Mouse (Mus musculus) small intestine, adult 2 months (tissue): ENCODE measurements around the gene Kif19a. TPM values are rescaled to one million over a fixed set of nuclear protein-coding genes. Genes with fewer than 3 reads are reported as not detected.

Source experiments
- H3K27ac ChIP-seq: fragments of 200-500 bp; 2 replicates; pipeline ENCODE4 v1.5.1; 2012; ENCODE audit warnings: low read depth, low read length, control low read depth, inconsistent platforms; ENCODE audit not compliant: insufficient read depth
- H3K27me3 ChIP-seq: fragments of 200-500 bp; 2 replicates; pipeline ENCODE4 v1.6.1; 2012; ENCODE audit warnings: mild to moderate bottlenecking, moderate library complexity, low read length, inconsistent platforms; ENCODE audit not compliant: control insufficient read depth, insufficient read depth
- H3K36me3 ChIP-seq: fragments of 200-500 bp; 2 replicates; pipeline ENCODE4 v1.6.1; 2012; ENCODE audit warnings: mild to moderate bottlenecking, low read length, control low read depth, inconsistent platforms; ENCODE audit not compliant: control insufficient read depth, insufficient read depth
- H3K4me1 ChIP-seq: fragments of 200-500 bp; 2 replicates; pipeline ENCODE4 v1.6.1; 2012; ENCODE audit warnings: low read length, inconsistent platforms, mixed read lengths; ENCODE audit not compliant: control insufficient read depth, insufficient read depth, insufficient read length
- H3K4me3 ChIP-seq: fragments of 200-500 bp; 2 replicates; pipeline ENCODE4 v1.5.1; 2012; ENCODE audit warnings: low read depth, mild to moderate bottlenecking, control low read depth, inconsistent platforms, low read length, moderate library complexity
- CTCF ChIP-seq: fragments of 200-500 bp; IDR thresholded peaks from 2 replicates; pipeline ENCODE4 v1.5.1; 2012; ENCODE audit warnings: low read depth, mild to moderate bottlenecking, control low read depth, inconsistent platforms, low read length, moderate library complexity, mixed read lengths; ENCODE audit not compliant: insufficient replicate concordance, insufficient read length; ENCODE audit errors: extremely low read depth
- POLR2A ChIP-seq: fragments of 200-500 bp; IDR thresholded peaks from 2 replicates; pipeline ENCODE4 v1.6.1; 2012; ENCODE audit warnings: low read depth, mild to moderate bottlenecking, control low read depth, inconsistent platforms, low read length, moderate library complexity
- WGBS: fragments of 180-500 bp; shearing (Covaris S2); methylation state at CpG from one replicate; pipeline ENCODE4 v1.1.7; 2018; 5-methylcytosine and 5-hydroxymethylcytosine counted together
- polyA plus RNA-seq: library from polyadenylated mRNA; depleted of rRNA; stranded (reverse); fragments of >200 nt; gene quantifications from 2 replicates; pipeline ENCODE4 v1.2.3, GENCODE M21; 2012

Gene Kif19a
- polyA plus RNA-seq, 1 experiment = 1.7 TPM

DNA sequence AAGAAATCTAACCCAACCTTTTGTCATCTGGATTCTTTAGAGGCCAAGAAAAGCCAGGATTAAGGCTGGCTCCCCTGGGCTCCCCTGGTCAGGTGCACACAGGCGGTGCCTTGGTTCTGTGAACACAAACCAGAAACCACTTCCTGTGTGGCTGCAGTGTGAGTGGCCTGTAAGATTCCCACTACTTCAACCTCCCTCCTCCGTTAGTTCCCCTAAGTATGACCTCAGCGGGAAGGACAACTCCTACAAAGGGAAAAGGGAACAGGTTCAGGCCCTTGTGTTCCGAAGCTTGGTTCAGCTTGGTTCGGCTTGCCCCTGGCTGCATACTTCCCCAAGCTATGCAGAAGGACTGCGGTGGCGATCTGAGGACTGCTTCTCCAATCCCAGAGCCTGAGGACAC is 53.0 kb downstream of the Kif19a start:
- H3K27ac ChIP-seq = no peak overlapping the region
- no peak for TF ChIP-seq POLR2A
- TF ChIP-seq CTCF = no peak
- H3K4me1 ChIP-seq = peaks cover 4% of the 10 kb centered on the region
- no peaks in the 10 kb centered on the region for H3K36me3 ChIP-seq
- H3K4me3 ChIP-seq = no peak overlapping the region
- H3K27me3 ChIP-seq = peaks cover under 1% of the 10 kb centered on the region; the same call in 1 of the 2 replicates
- WGBS = 87% methylated on average over 7 of the region's 7 CpGs

DNA sequence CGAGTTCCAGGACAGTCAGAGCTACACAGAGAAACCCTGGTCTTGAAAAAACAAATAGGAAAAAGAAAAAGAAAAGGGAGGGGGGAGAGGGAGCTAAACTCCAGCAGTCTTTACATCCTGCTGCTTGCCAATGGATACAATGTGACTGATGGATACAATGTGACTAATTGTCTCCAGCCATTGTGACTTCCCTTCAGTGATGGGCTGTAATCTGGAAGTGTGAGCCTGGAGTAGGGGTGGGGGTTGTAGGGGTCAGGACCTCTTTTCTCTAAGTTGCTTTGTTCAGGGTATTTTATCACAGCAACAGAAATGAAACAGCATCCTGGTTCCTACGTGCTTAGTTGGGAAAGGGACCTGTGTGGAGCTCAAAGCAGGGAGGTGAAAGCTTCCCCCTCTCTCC is 53.9 kb downstream of the Kif19a start:
- no peak overlapping the region for H3K4me3 ChIP-seq
- H3K4me1 ChIP-seq = peaks cover 4% of the 10 kb centered on the region
- 60% methylated on average over 2 of the region's 2 CpGs for WGBS
- peaks cover 3% of the 10 kb centered on the region; the same call in 1 of the 2 replicates for H3K27me3 ChIP-seq
- no peaks in the 10 kb centered on the region for H3K36me3 ChIP-seq
- TF ChIP-seq CTCF (no peak), POLR2A (no peak)
- no peak overlapping the region for H3K27ac ChIP-seq

DNA sequence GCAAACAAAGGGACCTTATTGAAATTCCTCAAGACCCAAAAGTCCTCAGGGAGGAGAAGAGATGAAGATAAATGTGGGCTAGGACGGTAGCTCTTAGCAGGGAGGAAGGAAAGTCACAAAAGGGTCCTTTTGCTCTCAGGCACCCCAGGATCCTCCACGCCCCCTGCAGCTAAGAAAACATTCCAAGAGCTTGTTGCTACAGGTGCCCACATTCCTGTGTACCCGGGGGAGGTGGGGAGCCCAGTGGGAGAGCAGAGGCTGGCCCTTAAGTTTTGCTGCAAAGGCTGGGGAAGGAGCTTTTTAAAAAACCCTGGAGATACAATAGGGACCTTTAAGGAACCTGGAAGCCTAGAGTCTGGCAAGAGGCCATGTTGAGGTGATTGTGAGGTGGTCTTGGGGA is 55.3 kb downstream of the Kif19a start:
- peaks cover 3% of the 10 kb centered on the region; the same call in 1 of the 2 replicates for H3K27me3 ChIP-seq

DNA sequence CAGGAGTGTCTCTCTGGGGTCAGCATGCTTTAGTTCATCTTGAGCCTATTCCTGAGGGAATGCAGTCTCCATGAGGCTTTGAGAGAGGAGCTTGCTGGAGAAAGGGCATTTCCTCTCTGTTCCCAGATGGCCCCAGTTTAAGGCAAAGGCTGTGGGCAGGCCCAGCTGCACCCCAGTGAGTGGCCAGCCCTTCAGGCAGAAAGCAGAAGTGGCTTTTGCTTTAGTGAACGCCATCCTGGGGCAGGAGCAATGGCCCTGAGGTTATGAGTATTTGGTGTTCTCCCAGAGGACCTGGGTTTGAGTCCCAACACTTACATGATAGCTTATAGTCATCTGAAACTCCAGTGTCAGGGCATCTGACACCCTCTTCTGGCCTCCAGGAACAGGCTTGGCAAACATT is 56.1 kb downstream of the Kif19a start:
- Histone ChIP-seq H3K27ac (no peak overlapping the region), H3K4me1 (no peaks in the 10 kb centered on the region), H3K27me3 (peaks cover 3% of the 10 kb centered on the region; the same call in 1 of the 2 replicates), H3K4me3 (no peak overlapping the region), H3K36me3 (no peaks in the 10 kb centered on the region)
- WGBS = 66% methylated on average over 1 of the region's 1 CpGs
- TF ChIP-seq POLR2A (no peak), CTCF (no peak)

More for the DNA sequence above, 55.3 kb downstream of the Kif19a start:
- Histone ChIP-seq H3K4me1 (no peaks in the 10 kb centered on the region), H3K4me3 (no peak overlapping the region), H3K27ac (no peak overlapping the region), H3K36me3 (no peaks in the 10 kb centered on the region)
- TF ChIP-seq POLR2A = no peak
- TF ChIP-seq CTCF = no peak
- 52% methylated on average over 3 of the region's 3 CpGs for WGBS

DNA sequence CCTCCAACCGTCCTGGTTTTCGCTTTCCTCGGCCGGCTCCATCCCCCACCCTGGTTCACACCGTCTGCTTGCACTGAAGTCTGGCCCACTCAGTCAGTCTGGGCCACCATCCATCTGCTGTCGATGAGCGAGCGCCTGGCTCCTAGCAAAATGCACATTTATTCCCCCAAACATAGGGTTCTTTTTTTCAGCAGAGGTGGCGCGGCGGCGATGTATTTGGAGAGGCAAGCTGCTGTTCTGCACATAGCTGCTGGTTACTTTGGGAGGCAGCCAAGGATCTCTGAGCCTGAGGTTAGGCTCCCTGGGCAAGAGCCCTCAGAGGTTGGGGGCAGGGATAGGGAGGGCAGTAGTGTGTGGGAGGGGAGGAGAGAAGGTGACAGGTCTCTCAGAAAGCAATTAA is 57.5 kb downstream of the Kif19a start:
- 77% methylated on average over 12 of the region's 12 CpGs for WGBS
- Histone ChIP-seq H3K4me1 (no peaks in the 10 kb centered on the region), H3K36me3 (no peaks in the 10 kb centered on the region)

DNA sequence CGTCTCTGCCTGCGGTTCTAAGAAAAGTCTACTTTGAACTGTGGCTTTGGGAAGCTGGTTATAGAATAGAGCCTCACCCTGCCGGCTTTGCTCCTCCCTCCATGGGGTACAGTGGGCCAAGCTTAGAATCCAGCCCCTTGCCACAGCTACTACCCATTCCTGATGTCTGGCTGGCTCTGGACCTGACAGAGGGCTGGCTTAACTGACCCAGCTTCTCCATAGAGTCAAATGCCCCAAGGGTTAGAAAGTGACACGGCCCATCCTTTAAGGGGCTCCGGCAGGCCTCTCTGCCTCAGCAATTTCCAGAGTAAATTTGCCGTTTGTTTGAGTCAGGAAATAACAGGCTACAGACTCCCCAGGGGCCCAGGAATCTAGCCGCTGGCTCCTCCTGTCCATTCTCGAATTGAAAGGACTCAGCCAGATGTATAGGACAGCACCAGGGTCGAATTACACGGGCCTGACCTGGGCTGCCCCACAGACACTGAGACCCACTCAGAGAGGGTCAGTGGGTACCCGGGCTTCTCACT is 58.1 kb downstream of the Kif19a start:
- Histone ChIP-seq H3K4me1 (no peaks in the 10 kb centered on the region), H3K4me3 (no peak overlapping the region), H3K27me3 (peaks cover 3% of the 10 kb centered on the region; the same call in 1 of the 2 replicates), H3K36me3 (no peaks in the 10 kb centered on the region), H3K27ac (no peak overlapping the region)
- 36% methylated on average over 11 of the region's 11 CpGs for WGBS
- TF ChIP-seq CTCF = no peak
- no peak for TF ChIP-seq POLR2A

More for the DNA sequence above, 57.5 kb downstream of the Kif19a start:
- TF ChIP-seq POLR2A (no peak), CTCF (no peak)
- no peak overlapping the region for H3K4me3 ChIP-seq
- H3K27me3 ChIP-seq = peaks cover 3% of the 10 kb centered on the region; the same call in 1 of the 2 replicates
- H3K27ac ChIP-seq = no peak overlapping the region

DNA sequence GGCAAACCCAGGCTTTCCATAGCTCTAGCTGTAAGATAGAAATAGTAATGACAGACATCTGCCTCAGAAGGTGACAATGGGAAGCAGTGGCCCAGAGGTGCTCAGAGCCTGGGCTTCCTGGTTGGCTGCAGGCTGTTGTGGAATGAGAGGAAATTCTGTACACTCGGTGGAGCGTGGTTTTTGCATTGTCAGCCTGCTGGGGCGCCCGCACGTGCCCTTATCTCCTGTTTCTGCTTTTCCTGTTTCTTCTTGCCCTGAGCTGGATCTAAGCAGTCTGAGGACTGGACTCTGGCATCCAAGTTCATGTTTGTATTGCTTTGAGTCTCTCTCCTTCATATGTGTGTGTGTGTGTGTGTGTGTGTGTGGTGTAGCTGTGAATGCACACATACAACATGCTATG is 61.5 kb downstream of the Kif19a start:
- no peak overlapping the region for H3K4me3 ChIP-seq
- TF ChIP-seq POLR2A = no peak
- TF ChIP-seq CTCF = no peak
- peaks cover 3% of the 10 kb centered on the region; the same call in 1 of the 2 replicates for H3K27me3 ChIP-seq
- WGBS = 21% methylated on average over 5 of the region's 5 CpGs
- H3K4me1 ChIP-seq = 0 out of 2 replicates have a peak, but pooled peaks cover 2% of the 10 kb centered on the region
- no peak overlapping the region for H3K27ac ChIP-seq
- no peaks in the 10 kb centered on the region for H3K36me3 ChIP-seq
